Mouse (Mus musculus) retina, adult 2 months (tissue): ENCODE data around the gene Rrnad1.
"Not testable (repeated sequence)": the region's sequence is repeated elsewhere in the genome, so short reads cannot be mapped to it uniquely, and the experiment has no call there.

ENCODE experiments used
- DNase-seq: peaks from one replicate; pipeline ENCODE4 v3.0.0-alpha.2; 2012; ENCODE audit warnings: low read depth, low spot score

The Rrnad1 gene

DNA sequence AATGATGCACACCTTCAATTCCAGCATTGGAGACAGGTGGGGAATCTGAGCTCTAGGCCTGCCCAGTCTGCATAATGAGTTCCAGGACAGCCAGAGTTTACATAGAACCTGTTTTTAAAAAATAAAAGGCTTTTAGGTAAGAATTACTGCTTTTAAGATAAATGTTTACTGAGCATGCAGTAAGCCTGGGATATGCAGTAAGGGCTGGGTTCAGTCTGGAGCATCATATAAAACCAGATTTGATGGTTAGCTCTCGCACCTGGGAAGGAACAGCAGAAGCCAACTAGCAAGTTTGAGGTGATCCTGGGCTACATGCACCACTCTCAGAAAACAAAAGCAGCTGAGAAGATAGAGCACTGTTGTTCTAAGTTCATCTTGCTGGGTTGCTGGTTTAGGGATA is 12.0 kb downstream of the Rrnad1 start:
- DNase-seq, result no peak

DNA sequence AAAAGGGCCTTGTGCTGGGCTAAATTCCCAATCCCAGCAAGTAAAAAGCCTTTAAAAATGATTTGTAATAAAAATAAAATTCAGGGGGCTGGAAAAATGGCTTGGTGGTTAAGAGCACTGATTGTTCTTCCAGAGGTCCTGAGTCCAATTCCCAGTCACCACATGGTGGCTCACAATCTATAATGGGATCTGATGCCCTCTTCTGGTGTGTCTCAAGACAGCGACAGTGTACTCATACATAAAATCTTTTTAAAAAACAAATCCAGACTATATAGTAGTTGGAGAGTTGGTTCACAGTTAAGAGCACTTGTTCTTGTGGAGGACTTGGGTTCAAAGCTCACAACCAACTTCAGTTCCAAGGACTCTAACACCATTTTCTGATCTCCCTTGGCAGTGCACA is 13.5 kb downstream of the Rrnad1 start:
- no peak for DNase-seq

DNA sequence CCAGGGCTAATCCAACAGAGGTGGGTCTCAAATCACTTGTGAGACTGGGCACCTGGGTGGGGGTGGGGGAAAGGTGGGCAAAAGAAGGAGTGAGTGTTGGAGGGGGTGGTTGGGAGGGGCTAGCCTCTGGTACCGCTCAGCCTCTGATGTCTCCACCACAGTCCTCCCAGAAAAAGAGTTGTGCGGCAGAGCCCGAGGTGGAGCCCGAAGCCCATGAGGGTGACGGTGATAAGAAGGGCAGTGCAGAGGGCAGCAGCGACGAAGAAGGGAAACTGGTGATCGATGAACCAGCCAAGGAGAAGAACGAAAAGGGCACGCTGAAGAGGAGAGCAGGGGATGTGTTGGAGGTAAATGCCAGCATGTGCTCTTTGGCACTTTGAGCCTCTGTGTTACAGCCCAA is 16.6 kb downstream of the Rrnad1 start:
- no peak for DNase-seq

DNA sequence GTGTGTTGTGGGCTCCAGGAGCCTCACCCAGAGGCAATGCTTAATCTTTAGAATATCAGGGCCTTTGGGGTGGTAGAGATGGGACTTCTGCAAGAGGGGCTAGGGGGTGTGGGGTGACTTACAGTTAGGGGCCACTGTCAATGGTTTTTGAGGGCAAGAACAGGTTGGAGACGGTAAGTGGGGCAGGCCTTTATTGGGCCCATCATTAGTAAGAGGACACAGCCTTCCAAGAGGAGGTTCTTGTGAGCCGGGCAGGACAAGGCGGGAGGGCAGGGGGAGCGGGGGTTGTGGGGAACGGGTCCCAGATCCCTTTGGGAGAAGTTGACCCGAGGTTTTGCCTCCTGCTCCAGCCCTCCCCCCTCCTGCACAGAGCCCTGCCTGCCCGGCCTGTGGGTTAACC is 17.0 kb downstream of the Rrnad1 start:
- no peak for DNase-seq

DNA sequence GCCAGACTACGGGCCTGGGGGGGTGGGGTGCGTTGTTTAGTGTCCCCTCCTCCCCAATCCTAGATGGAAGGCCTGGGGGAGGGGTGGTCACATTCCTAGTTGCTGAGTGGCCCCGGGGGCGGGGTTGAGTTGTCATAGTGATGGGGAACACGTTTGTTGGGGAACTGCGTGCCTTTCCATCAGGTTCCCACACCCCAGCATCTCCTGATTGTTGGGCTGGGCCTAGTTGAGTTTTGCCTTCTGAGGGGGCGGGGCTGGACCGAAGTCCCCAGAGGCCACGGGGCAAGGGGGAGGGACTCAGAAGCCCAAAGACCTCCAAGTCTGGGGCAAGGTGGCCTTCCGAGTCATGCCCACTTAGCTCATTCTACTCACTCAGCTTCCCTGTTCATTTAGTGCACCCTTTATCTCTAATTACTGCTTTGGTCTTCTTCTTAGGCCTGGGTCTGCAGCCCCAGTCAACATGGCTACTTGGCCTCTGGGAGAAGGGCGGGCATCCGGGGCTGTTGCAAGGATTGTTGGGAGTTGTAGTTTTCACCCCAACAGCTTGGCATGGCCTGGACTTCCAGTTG is 19.9 kb downstream of the Rrnad1 start:
- peak; percentile 57 for DNase-seq

DNA sequence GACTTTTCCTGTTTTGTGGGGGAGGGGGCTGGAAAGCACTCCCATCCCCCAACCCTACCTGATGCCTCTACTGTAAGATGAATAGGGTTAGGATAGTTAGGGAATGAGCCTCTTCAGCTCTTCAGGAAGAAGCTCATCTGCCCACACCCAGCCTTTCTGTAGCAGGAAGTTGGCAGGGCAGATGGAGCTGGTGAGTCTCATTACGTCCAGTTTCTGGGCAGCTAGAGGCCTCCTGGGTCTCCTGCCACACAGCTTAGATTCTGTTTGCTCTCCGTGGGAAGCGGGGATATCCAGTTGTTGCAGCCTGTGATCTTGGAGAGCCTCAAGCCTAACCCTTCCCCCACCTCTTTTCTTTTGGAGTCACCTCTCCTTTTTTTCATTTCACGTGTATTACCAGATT is 20.6 kb downstream of the Rrnad1 start:
- no peak for DNase-seq

DNA sequence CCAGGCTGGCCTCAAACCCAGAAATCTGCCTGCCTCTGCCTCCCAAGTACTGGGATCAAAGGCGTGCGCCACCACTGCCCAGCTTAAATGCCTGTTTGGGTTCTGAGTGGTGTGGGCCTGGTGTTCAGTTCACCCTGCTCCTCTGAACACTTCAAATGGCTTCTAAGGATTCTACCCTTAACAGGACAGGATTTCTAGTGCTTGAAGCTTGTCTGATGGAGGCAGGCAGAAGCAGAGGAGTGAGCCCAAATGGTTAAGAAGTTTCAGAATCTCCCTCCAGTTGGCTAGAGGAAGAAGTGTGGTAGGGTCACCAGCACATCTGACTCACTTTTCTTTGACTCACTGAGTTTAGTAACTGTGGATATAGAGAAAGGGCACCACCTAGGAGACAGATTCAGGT is 21.1 kb downstream of the Rrnad1 start:
- no peak for DNase-seq

DNA sequence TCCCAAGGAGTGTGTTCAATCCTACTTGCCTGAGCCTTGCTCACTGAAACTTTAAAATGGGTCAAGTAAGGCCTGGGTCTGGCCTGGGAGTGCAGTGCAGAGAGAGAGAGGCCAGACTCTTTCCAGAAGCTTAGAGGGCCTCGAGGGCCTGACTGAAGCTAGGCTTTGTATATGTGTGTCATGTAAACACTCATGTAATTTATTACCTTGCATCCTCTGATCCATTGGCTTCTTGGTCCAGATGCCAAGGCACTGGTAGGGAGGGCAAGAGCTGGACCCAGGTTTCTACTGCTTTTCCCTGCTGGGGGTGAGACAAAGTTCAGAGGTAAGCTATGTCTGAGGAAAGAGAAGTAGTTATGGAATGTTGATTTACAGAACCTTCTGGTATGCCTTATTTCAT is 22.6 kb downstream of the Rrnad1 start:
- DNase-seq, result no peak

DNA sequence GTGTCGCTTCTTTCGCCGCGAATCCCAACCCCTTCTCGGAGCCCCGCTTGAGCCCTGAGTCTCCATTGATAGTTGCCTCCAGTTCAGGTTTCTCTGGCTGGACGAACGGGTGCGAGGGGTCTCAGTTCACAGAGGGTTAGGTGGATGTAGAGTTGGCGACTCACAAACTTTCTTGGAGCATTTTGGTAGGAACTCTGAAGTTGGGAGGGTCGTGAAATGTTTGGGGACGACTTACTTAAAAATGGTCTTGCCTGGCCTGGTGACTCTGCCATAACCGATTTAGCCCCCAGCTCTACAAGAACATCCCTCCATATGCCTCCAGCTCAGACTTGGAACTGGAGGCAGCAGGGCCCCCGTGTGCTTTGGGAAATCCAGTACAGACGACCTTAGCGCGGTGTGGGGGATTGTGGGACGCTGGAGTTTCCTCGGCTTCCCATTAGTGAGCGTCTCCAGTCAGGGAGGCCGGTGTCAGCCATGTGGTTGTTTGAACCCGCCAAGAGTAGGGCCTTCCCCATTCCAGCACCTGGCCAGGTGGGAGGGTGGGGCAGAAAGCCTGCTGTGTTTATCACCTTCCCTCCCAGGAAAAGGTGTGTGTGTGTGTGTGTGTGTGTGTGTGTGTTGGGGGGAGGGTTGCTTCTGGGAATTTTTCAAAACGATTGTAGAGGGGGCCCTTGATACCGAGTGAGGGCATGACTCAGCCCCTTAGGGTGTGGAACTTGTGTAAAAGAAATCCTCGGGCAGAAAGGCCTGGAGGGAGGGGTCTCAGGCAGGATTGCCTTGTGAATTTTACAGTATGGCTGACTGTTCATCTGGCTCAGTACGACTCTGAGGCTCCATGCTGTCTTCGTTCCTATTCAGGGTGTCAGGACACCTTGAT is 23.3 kb downstream of the Rrnad1 start:
- DNase-seq, result no peak

DNA sequence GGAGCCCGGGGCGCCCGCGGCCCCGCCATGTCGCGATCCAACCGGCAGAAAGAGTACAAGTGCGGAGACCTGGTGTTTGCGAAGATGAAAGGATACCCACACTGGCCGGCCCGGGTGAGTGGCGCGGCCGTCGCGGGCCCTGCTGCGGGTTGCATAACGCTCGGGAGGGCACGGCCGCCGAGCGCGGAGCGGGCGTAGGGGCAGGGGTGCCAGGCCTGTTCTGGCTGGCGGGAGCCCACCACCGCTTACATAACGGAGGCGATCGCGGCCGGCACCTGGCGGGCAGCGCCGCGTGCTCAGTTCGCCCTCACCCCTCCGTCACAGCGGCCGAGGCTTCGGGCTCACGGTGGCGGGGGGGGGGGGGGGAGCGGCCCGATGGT is 23.9 kb downstream of the Rrnad1 start:
- no peak for DNase-seq

DNA sequence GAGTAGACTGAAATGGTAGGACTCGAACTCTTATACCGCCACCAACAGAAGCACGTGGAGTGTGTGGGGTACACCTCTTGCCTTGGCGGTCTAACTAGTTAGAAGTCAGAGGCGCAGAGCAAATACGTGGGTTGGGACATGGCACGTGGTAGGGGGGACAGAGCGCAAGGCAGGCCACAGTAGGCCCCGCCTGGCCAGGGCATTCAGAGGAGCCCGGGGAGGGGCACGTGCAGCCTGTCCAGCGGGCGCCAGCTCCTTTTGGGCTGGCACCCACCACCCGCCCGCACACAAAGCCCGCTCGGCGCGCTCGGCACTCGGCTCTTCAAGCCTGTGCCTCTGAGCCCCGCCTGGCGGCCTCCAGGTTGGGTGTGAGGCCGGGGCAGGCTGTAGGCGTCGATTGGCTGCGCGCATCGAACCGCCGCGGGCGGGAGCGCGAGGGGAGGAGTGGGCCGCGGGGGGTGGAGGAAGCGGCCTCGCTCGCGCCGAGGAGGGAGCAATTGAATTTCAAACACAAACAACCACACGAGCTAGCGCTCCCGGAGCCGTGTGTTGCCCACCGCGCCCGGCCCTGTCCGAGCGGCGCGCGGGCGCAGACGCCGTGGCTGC is 24.5 kb downstream of the Rrnad1 start, which contains the start of gene Hdgf:
Gene Hdgf (plus strand): TSS at position 442 of the 606 bp plus-strand sequence.
- peak; percentile 76 for DNase-seq

DNA sequence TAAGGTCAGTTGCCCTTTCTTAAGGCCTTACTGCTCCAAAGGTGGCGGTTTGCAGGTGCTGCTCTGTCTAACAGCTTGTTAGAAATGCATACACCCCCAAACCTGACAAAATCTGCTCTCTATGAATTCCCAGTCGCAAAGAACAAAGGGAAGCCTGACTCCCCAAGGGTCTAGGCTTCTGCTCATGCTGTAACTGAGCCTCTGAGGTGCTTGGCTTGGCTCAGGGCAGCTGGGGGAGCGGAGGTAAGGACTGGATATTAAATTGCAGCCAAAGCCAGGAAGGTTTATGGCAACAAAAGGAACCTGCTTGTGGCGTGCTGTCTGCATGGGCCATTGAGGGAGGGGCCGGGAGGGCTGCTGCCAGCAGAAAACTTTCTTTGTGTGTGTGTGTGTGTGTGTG is 26.7 kb downstream of the Rrnad1 start:
- DNase-seq, result no peak

DNA sequence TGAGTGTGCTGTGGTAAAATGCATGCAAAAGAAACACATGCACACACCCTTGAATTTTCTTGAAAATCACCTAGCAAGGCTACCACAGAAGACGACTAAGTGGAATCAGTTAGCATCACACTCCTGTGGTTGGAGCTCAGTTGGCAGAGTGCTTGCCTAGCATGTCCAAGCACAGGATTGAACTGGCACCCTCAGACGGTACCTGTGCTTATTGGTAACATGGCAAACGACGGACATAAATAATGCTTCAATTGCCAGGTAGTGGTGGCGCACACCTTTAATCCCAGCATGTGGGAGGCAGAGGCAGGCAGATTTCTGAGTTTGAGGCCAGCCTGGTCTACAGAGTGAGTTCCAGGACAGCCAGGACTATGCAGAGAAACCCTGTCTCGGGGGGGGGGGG is 28.6 kb downstream of the Rrnad1 start:
- DNase-seq, result not testable (repeated sequence)

DNA sequence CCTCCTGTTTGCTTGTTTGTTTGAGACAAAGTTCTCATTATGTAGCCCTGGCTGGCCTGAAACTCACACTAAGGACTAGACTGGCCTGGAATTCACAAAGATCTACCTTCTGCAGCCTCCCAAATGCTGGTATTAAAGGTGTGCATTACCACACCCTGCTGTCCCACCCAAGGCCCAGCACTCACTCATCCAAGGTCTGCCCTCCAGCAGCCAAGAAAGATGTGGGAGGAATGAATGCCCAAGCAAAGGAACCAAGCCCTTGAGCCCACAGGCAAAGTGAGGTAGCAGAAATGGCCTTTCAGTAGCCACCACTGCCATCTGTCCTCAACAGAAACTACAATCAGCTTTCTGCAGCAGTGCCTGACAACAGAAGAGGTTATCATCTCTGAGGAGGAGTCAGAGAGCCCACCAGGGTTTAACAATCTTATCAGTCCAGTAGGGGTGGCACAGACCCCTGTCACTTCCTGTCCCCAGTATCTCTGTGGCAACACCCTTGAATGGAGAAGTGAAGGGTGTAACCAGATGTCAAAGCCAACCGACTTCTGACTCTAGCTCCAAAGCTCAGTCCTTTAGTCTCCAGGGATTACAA is 29.4 kb downstream of the Rrnad1 start:
- DNase-seq, result no peak

DNA sequence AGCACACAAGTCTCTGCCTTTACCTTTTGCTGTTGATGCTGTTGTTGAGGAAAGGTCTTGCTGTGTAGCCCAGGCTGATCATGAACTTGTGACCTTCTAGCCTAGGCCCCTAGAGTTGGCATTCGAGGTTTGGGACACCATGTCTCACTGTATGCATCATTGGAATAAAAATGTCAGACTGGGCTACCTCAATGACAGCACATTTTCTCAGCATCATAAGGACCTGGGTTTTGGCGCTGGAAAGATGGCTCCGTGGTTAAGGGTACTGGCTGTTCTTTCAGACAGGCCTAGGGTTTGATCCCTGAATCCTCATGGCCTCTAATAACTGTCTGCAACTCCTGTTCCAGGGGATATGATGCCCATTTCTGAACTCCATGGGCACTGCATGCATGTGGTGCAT is 30.7 kb downstream of the Rrnad1 start:
- DNase-seq, result no peak

DNA sequence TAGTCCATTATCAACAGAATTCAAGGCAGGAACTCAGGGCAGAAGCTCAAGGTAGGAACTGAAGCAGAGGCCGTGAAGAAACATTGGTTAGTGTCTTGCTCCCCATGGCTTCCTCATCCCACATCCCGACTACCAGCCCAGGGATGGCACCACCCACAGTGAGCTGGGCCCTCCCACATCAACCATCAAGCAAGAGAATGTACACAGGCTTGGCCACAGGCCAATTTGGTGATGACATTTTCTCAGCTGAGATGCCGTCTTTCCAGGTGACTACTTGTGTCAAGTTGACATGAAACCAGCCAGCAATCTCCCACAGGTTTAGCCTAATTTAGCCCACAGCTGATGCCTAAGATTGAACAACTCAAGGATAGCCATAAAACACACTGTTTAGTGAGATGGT is 31.3 kb downstream of the Rrnad1 start:
- DNase-seq, result no peak

DNA sequence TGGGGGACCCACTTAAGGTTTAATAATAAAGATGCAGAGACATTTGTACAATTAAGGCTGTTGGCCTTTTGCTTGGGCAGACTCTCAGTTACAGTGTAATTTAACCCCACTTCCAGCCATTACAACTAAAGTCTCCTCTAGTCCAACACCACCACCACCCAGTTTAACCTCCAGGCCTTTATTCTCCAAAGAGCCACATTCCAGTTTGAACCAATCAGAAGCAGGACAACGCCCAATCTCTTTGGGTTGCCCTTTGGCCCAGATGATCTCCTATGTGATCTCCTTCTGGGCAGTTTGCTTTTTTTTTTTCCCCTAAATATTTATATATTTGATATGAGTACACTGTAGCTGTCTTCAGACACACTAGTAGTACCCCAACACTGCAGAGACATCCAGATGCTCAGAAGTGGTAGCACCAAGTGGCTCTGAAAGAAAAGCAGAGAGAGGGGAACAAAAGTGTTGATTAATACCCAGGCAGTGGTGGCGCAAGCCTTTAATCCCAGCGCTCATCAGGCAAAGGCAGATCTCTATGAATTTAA is 37.1 kb downstream of the Rrnad1 start:
- DNase-seq, result no peak

DNA sequence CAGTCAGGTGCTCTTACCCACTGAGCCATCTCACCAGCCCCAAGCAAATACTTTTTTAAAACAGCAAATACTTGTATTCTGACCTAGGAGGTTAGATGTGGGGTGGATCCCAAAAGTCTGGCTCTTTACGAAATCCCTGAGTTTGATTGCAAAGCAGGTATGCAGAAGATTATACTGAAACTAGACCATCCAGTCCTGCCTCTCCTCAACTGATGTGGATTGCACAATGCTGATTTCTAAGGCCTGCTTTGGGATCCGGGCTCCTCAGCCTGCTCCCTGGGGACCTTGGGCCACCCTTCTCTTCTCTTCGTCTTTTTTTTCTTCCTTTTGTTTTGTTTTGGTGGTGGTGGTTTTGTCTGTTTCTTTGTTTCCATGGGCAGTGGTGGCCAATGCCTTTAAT is 39.0 kb downstream of the Rrnad1 start:
- no peak for DNase-seq

DNA sequence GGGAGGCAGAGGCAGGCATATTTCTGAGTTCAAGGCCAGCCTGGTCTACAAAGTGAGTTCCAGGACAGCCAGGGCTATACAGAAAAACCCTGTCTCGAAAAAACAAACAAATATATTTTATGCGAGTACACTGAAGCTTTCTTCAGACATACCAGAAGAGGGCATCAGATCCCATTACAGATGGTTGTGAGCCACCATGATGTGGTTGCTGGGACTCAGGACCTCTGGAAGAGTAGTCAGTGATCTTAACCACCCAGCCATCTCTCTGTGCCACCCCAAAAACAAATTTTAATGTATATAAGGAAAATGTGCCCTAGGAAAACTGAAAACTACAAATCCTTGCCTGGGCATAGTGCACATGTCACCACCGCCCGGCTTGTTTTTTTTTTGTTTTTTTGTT is 43.1 kb downstream of the Rrnad1 start:
- not testable (repeated sequence) for DNase-seq

DNA sequence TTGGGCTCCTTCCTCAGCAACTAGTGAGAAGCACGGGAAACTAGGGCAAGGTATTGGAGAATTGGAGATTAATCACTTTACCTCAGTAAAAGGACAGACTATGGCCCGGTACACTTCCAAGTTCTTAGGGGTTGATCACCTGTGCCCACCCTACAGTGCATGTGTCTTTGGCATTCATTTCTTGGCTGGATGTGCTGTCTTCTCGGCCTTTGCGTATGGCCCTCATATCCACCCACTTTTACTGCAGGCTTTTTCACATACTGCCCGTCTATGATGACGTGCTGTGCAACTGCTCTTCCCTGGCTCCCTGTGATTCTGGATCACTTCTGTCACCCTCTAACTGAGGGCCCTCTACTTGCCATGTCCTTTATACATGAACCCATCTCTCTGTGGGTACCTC is 44.1 kb downstream of the Rrnad1 start:
- DNase-seq, result no peak

DNA sequence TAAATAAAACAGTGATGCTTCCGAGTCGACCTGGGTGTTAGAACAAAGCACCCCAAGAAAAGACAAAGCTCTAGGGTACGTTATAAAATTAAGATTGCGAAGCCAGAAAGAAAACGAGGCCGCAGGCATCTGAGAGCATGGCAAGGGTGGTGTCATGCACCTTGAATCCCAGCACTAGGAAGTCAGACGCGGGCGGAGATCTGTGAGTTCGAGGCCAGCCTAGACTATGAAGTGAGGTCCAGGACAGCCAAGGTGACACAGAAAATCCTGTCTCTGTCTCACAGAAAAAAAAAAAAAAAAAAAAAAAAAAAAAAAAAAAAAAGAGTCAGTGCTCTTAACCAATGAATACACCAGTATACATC is 44.5 kb downstream of the Rrnad1 start:
- no peak for DNase-seq

DNA sequence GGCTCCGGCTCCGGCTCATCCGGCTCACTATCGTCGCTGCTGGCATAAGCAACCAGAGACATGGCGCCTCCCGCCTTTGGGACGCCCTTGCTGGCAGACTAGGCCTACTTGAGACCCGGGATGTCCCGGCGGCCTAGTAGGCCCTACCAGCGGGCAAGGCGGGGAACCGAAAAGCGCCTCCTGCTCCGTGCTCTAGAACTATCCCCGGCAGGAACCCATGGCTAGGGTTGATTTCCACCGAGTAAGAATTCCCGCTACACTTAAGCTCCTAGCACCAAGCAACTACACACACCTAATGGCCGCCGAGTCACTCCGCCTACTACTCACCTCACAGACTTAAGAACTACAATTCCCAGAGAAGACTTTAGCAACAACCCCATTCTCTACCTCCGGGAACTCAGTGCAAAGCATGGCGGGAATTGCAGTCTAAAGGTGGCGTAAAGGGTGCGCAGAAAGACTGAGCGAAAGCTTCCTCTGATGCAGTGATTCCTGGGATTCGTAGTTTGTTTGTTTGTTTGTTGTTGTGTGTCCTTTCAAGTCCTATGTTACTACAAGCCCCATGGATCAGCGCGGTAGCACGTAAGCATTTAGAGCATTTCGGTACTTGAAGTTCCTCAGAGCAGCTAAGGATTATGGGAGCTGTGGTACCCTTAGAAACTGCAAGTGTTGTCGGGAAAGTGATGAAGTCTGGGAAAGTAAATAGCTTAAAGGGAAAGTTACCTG is 45.1 kb downstream of the Rrnad1 start, which contains the start of gene Prcc:
Gene Prcc (minus strand): TSS at position 328 of the 723 bp plus-strand sequence.
- DNase-seq, result peak; percentile 99
